Mouse (Mus musculus): Measurements from ENCODE around the gene Zfand2b. TPM values are rescaled to one million over a fixed set of nuclear protein-coding genes. Genes with fewer than 3 reads are reported as not detected.

Gene Zfand2b
- polyA plus RNA-seq, 1 experiment from 2014 or later = 48.4 TPM

DNA sequence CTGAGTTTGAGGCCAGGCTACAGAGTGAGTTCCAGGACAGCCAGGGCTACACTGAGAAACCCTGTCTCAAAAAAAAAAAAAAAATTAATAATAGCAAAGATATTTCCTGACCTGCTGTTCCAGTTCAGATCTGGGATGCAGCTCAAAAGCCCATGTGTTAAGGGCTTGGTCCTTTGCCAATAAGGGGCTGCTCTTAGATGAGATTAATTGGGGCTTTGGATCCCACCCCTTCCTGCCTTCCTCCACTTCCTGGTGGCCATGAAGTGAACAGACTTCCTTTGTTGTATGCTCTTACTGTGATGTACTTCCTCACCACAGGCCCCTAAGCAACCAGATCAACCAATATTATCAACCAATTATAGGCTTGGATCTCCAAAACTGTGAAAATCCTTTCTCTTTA is 18.7 kb downstream of the Zfand2b start:
- Histone ChIP-seq H3K4me2 (replicated peaks; ENCODE audit: low read depth, low read length) (no peak overlapping the region), H3K9ac (replicated peaks; ENCODE audit: low read length) (no peak overlapping the region), H3K27ac (ENCODE audit: low read length) (no peak overlapping the region), H3K9me3 (ENCODE audit: low read length) (no peaks in the 10 kb centered on the region), H3K4me1 (ENCODE audit: insufficient read depth, low read length) (peaks cover 12% of the 10 kb centered on the region), H3K36me3 (ENCODE audit: insufficient read depth, low read length) (peaks cover 37% of the 10 kb centered on the region), H3K4me3 (ENCODE audit: low read length) (no peak overlapping the region), H3K27me3 (ENCODE audit: insufficient read depth, low read length) (no peaks in the 10 kb centered on the region)
- ATAC-seq (ENCODE audit: low FRiP score, low TSS enrichment) = no peak

GRCm38 (mm10) chr1:75187914-75188483 is 19.6 kb downstream of the Zfand2b start:
- WGBS = 82% methylated on average over 2 of the region's 2 CpGs
- H3K27me3 ChIP-seq (ENCODE audit: insufficient read depth, low read length) = no peaks in the 10 kb centered on the region
- ATAC-seq (ENCODE audit: low FRiP score, low TSS enrichment) = no peak

DNA sequence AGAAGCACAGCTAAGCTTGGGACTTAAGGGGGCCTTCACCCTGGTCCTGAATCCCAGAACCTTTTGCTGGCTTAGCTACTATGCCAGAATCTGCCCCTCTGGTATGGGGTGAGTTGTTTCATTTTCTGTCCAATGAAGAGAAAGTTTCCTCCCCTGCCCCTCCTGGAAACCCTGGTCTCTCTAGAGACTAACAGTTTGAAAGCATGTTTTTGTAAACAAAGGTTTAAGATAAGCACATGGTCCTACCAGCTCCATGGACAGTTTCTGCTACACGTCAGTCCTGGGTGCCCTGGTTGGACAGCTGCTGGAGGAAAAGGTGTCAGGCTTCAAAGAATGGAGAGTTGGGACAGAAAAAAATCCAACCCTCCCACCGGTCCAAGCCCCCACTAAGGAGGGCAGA is 22.1 kb downstream of the Zfand2b start:
- Histone ChIP-seq H3K9me3 (ENCODE audit: low read length) (no peaks in the 10 kb centered on the region), H3K27ac (ENCODE audit: low read length) (no peak overlapping the region), H3K4me1 (ENCODE audit: insufficient read depth, low read length) (peaks cover 23% of the 10 kb centered on the region), H3K4me3 (ENCODE audit: low read length) (no peak overlapping the region; the same call in 1 of the 2 replicates), H3K36me3 (ENCODE audit: insufficient read depth, low read length) (peaks cover 26% of the 10 kb centered on the region), H3K27me3 (ENCODE audit: insufficient read depth, low read length) (no peaks in the 10 kb centered on the region), H3K4me2 (replicated peaks; ENCODE audit: low read depth, low read length) (no peak overlapping the region), H3K9ac (replicated peaks; ENCODE audit: low read length) (peak overlapping the region; percentile 89; the same call in 1 of the 2 replicates)
- no peak for ATAC-seq (ENCODE audit: low FRiP score, low TSS enrichment)
- WGBS = 65% methylated on average over 2 of the region's 2 CpGs

More at GRCm38 (mm10) chr1:75187914-75188483, 19.6 kb downstream of the Zfand2b start:
- Histone ChIP-seq H3K9ac (replicated peaks; ENCODE audit: low read length) (no peak overlapping the region), H3K4me3 (ENCODE audit: low read length) (no peak overlapping the region), H3K36me3 (ENCODE audit: insufficient read depth, low read length) (peaks cover 31% of the 10 kb centered on the region), H3K4me1 (ENCODE audit: insufficient read depth, low read length) (peaks cover 14% of the 10 kb centered on the region), H3K4me2 (replicated peaks; ENCODE audit: low read depth, low read length) (no peak overlapping the region), H3K27ac (ENCODE audit: low read length) (no peak overlapping the region), H3K9me3 (ENCODE audit: low read length) (no peaks in the 10 kb centered on the region)

- Histone ChIP-seq H3K4me2 (replicated peaks; ENCODE audit: low read depth, low read length) (peak overlapping the region; percentile 67), H3K36me3 (ENCODE audit: insufficient read depth, low read length) (peaks cover 26% of the 10 kb centered on the region), H3K27ac (ENCODE audit: low read length) (peak overlapping the region; percentile 89), H3K27me3 (ENCODE audit: insufficient read depth, low read length) (no peaks in the 10 kb centered on the region), H3K4me3 (ENCODE audit: low read length) (peak overlapping the region; percentile 86), H3K9ac (replicated peaks; ENCODE audit: low read length) (peak overlapping the region; percentile 89), H3K9me3 (ENCODE audit: low read length) (no peaks in the 10 kb centered on the region), H3K4me1 (ENCODE audit: insufficient read depth, low read length) (peaks cover 23% of the 10 kb centered on the region)
- WGBS = 47% methylated on average over 5 of the region's 5 CpGs
- ATAC-seq (ENCODE audit: low FRiP score, low TSS enrichment) = no peak
Observed at GRCm38 (mm10) chr1:75191258-75191621, 22.8 kb downstream of the Zfand2b start.

DNA sequence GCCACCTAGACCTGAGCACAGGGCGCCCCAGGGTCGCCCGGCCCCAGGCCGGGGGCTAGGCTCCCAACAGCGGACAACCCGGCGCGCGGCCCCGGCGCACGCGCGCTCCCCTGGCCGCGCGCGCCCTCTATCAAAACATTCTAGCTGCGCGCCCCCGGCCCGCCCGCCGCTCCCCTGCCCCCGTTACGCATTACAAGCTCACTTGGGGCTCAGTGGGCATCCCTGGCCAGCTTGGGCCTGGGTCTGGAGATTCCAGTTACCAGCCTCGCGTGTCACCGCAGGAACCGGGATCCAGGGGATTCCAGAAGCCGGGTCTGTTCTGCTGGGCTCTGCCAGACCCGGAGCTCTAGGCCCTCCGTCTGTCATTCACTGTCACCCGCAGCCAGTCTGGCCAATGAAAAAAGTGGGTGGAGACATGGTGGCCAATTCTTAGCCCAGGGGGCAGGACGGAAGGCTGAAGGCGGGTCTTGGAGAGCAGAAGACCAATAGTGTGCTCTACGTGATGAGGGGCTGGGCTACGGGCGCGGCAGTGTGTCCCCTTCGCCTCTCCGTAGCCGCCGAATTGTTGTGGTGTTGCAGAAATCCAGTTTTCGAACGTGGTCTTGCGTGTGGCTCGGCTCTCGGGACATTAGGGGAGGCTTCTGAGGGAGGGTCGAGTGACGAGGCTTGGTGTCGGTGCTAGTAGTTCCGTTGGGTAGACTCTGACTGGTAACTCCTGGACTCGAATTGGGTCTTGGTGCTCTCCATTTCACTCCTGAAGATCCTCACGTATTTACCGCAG is 23.4 kb downstream of the Zfand2b start, which contains the start of the genes Ankzf1 and Atg9a:
TSS of gene Ankzf1 (plus strand) at position 530 of the 781 bp plus-strand sequence.
TSS of gene Atg9a (minus strand) at position 575 of the 781 bp plus-strand sequence.
- Histone ChIP-seq H3K4me3 (ENCODE audit: low read length) (peak within 1 kb of the TSS; percentile 86), H3K4me2 (replicated peaks; ENCODE audit: low read depth, low read length) (peak within 1 kb of the TSS; percentile 92), H3K36me3 (ENCODE audit: insufficient read depth, low read length) (peaks cover 25% of the 10 kb centered on the region), H3K4me1 (ENCODE audit: insufficient read depth, low read length) (peaks cover 23% of the 10 kb centered on the region), H3K9ac (replicated peaks; ENCODE audit: low read length) (peak within 1 kb of the TSS; percentile 90), H3K27me3 (ENCODE audit: insufficient read depth, low read length) (no peaks in the 10 kb centered on the region), H3K9me3 (ENCODE audit: low read length) (no peaks in the 10 kb centered on the region), H3K27ac (ENCODE audit: low read length) (peak within 1 kb of the TSS; percentile 94)
- peak; percentile 99 for ATAC-seq (ENCODE audit: low FRiP score, low TSS enrichment)
- WGBS = under 1% methylated on average over 55 of the region's 56 CpGs

GRCm38 (mm10) chr1:75192452-75192851 is 24.0 kb downstream of the Zfand2b start:
- no peaks in the 10 kb centered on the region for H3K9me3 ChIP-seq (ENCODE audit: low read length)
- ATAC-seq (ENCODE audit: low FRiP score, low TSS enrichment) = peak; percentile 62; the same call in 1 of the 2 replicates
- H3K4me1 ChIP-seq (ENCODE audit: insufficient read depth, low read length) = peaks cover 23% of the 10 kb centered on the region
- H3K9ac ChIP-seq (replicated peaks; ENCODE audit: low read length) = peak overlapping the region; percentile 90
- peak overlapping the region; percentile 86 for H3K4me3 ChIP-seq (ENCODE audit: low read length)
- under 1% methylated on average over 19 of the region's 19 CpGs for WGBS
- H3K27ac ChIP-seq (ENCODE audit: low read length) = peak overlapping the region; percentile 94
- no peaks in the 10 kb centered on the region for H3K27me3 ChIP-seq (ENCODE audit: insufficient read depth, low read length)
- H3K36me3 ChIP-seq (ENCODE audit: insufficient read depth, low read length) = peaks cover 25% of the 10 kb centered on the region
- H3K4me2 ChIP-seq (replicated peaks; ENCODE audit: low read depth, low read length) = peak overlapping the region; percentile 92

GRCm38 (mm10) chr1:75201236-75201635 is 32.8 kb downstream of the Zfand2b start:
- Histone ChIP-seq H3K9me3 (ENCODE audit: low read length) (no peaks in the 10 kb centered on the region), H3K27ac (ENCODE audit: low read length) (no peak overlapping the region), H3K4me2 (replicated peaks; ENCODE audit: low read depth, low read length) (no peak overlapping the region), H3K4me3 (ENCODE audit: low read length) (no peak overlapping the region), H3K36me3 (ENCODE audit: insufficient read depth, low read length) (peaks cover 36% of the 10 kb centered on the region), H3K9ac (replicated peaks; ENCODE audit: low read length) (no peak overlapping the region), H3K4me1 (ENCODE audit: insufficient read depth, low read length) (no peaks in the 10 kb centered on the region), H3K27me3 (ENCODE audit: insufficient read depth, low read length) (no peaks in the 10 kb centered on the region)
- ATAC-seq (ENCODE audit: low FRiP score, low TSS enrichment) = no peak
- WGBS = 93% methylated on average over 1 of the region's 1 CpGs

DNA sequence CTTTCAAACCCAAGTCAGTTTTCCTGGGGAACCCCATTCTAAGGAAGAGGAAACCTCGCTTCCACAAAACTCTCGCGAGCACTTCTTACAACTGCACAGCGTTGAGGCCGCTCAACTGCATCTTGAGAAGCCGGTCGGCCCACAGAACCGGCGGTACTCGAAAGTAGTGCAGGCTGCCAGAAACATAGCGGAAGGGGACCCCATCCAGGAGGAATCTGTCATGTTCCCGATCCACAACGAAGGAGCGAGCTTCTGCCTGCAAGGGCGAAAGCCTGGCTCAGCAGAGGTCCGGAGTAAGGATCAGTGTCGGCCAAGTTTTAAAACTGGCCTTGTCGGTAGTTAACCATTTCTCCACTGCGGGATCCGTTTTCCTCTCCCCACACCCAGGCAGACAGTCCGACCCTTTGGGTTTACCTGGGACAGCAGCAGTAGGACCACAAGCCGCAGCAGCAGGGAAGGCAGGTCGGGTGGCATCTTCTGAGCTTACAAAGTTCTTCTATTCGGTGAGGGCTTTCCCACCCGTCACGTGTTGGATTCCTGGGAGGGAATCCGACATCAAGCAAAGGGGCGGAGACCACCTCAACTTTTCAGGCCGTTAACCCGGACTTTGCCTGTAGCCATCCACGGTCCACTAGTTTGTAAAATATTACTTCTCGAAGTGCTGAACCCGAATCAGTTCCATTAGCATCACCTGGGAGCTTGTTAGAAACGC is 40.7 kb downstream of the Zfand2b start:
- peak overlapping the region; percentile 89 for H3K27ac ChIP-seq (ENCODE audit: low read length)
- H3K4me3 ChIP-seq (ENCODE audit: low read length) = peak overlapping the region; percentile 66
- 6% methylated on average over 34 of the region's 34 CpGs for WGBS
- peak overlapping the region; percentile 84 for H3K4me2 ChIP-seq (replicated peaks; ENCODE audit: low read depth, low read length)
- no peaks in the 10 kb centered on the region for H3K9me3 ChIP-seq (ENCODE audit: low read length)
- peaks cover 21% of the 10 kb centered on the region for H3K36me3 ChIP-seq (ENCODE audit: insufficient read depth, low read length)
- H3K27me3 ChIP-seq (ENCODE audit: insufficient read depth, low read length) = no peaks in the 10 kb centered on the region
- peak overlapping the region; percentile 79 for H3K9ac ChIP-seq (replicated peaks; ENCODE audit: low read length)
- peak; percentile 40 for ATAC-seq (ENCODE audit: low FRiP score, low TSS enrichment)
- peaks cover 43% of the 10 kb centered on the region for H3K4me1 ChIP-seq (ENCODE audit: insufficient read depth, low read length)

DNA sequence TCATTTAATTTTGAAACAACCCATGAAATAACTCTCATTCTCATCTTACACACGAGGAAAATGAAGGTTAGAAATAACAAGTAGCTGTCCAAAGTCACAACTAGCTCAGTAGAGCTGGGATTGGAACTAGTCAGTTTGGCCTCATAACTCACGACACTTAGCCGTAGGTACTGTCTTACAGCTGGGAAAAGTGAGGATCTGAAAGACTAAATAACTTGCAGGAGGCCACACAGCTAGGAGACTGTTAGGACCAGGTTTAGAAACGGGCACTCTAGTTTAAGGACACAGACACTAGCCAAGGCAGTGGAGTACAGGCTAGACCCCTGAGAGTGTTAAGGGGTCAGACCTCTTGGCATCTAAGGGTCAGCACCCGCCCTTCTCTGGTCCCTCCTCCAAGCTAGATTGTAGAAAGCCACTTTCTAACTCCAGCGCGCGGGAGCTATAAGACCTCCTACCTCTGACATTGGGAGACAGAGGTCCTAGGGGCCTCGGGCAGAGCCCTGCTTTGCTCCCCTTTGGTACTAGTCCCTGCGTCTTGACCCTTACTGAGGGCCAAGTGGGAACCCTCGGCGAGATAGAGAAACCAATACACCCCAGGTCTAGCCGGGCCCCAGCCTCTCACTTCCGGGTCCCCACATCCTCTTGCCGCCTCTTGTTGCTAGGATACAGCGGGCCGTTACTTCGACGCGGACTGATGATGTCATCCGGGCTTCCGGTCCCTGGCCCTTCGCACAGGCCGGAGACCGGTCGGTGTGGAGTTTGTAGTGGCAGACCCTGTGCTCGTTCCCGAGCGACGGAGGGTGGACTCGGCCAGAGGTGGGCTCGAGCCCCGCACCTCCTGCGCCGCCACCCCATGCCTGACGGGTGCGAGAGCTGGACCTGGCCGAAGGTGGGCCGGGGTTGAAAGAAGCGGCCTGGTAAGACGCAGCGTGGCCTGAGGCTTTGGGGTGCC is 42.0 kb downstream of the Zfand2b start, which contains the start of the genes Glb1l and Stk16:
TSS of gene Glb1l (minus strand) at position 678 of the 952 bp plus-strand sequence.
TSS of gene Stk16 (plus strand) at position 703 of the 952 bp plus-strand sequence.
- H3K4me3 ChIP-seq (ENCODE audit: low read length) = peak within 1 kb of the TSS; percentile 98
- H3K9me3 ChIP-seq (ENCODE audit: low read length) = no peaks in the 10 kb centered on the region
- peak within 1 kb of the TSS; percentile 97 for H3K9ac ChIP-seq (replicated peaks; ENCODE audit: low read length)
- H3K36me3 ChIP-seq (ENCODE audit: insufficient read depth, low read length) = peaks cover 27% of the 10 kb centered on the region
- H3K4me1 ChIP-seq (ENCODE audit: insufficient read depth, low read length) = peaks cover 48% of the 10 kb centered on the region
- 3% methylated on average over 42 of the region's 42 CpGs for WGBS
- peak within 1 kb of the TSS; percentile 89 for H3K27ac ChIP-seq (ENCODE audit: low read length)
- peak; percentile 79 for ATAC-seq (ENCODE audit: low FRiP score, low TSS enrichment)
- no peaks in the 10 kb centered on the region for H3K27me3 ChIP-seq (ENCODE audit: insufficient read depth, low read length)
- H3K4me2 ChIP-seq (replicated peaks; ENCODE audit: low read depth, low read length) = peak within 1 kb of the TSS; percentile 84
